Mouse (Mus musculus): ENCODE measurements around the gene Trdmt1.

Gene Trdmt1

GRCm38 (mm10) chr2:13557145-13558030, 12.9 kb upstream of the Trdmt1 start:
- no peak for DNase-seq (ENCODE audit: low read depth, low spot score)

DNA sequence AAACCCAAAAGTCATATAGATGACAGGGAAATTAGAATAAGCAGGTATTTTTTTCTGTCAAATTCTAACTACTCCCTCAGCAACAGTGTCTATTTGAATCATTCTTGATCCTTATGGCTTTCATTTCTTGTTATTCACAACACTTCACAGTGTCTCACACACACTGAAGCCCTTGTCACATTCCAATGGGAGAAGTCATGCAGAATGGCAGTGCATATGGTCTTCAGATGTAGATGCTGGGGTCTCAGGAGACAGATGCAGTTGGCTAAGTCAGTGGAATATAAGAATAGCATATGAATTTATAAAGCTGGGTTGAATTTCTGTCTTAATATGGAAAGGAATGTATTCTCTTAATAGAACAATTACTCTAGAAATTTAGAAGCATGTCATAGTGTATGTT, 11.8 kb upstream of the Trdmt1 start:
- no peak for DNase-seq (ENCODE audit: low read depth, low spot score)

DNA sequence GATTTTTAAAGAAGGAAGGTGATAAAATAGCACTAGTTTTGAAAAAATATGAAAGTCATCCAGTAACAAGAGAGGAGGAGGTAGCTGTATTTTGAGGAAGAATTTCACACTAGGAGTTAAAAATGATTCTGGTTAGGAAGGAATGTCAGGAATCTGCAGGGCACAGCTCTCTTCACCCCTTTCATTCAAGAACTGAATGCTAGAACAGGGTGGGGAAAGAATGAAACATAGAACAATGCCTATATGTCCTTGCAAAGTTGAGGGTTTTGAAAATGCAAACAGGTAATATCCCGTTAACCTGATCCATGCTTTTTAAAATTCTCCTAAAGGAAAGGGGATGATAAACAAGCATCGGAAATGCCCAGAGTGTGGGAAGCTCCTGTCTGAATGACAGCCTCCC, 9.5 kb upstream of the Trdmt1 start:
- DNase-seq (ENCODE audit: low read depth, low spot score) = no peak

DNA sequence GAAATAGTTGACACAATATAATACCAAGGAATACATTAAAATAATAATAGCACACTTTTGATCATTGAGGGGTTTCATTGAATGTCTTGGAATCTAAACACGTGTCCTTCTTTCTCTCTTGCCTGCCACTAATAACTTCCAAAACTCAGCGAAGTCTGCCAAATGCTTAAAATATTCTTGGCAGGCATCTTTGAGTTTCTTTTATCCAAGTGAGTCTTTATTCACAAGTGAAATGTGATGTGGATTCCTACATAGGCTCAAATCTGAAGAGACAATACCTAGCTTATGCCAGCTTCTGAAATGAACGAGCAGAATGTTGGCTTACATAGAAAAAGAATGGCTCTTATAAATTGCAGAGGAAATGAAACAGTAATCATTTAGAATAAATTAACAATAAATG, 4.3 kb upstream of the Trdmt1 start:
- DNase-seq (ENCODE audit: low read depth, low spot score) = peak; percentile 41

DNA sequence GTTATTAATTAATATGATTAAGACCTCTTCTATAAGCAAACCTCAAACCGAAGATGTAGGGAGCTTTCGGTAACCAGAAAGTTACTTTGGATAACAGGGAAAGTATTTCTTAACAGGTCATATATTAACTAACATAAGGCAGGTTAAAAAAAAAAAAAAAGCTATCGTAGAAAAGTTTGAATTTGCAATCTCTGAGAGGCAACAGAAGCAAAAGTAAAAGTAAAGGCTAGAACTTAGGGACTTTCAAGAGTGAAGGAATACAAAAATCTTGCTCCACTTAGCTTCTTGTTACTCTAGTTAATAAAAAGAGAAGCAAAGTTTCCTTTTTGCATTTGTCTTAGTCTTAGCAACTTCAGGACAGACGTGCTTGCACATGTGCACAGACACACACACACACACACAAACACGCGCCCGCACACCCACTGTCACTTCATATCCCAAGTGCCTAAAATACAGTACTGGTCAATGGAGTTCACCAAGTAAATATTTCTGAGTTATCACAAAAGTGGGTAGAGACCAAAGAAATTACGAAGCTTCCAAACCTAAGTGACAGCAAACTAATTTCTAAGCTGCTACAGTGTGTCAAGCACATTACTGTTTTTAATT, 846 bp downstream of the Trdmt1 start:
- DNase-seq (ENCODE audit: low read depth, low spot score) = no peak

GRCm38 (mm10) chr2:13539860-13540259, 4.6 kb downstream of the Trdmt1 start:
- DNase-seq (ENCODE audit: low read depth, low spot score) = no peak

- DNase-seq (ENCODE audit: low read depth, low spot score) = no peak
These were observed 5.6 kb downstream of the Trdmt1 start for GRCm38 (mm10) chr2:13538704-13539377.

DNA sequence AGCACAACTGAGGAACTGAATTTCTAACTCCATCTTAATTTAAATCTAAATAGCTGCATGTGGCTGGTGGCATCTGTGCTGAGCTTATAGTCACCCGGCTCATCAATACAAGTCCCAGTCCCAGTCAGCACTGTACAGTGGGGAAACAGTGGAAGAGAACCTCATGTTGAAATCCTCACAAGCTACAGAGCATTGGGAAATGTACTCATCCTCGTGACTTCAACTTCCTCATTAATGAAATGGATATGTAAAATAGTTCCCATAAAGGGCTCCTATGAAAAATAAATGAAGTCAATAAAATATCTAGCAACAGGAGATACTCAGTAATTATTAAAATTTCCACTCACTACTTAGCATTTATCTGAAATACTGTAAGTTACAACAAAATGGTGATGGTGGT, 6.2 kb downstream of the Trdmt1 start:
- no peak for DNase-seq (ENCODE audit: low read depth, low spot score)

GRCm38 (mm10) chr2:13537733-13538132, 6.7 kb downstream of the Trdmt1 start:
- no peak for DNase-seq (ENCODE audit: low read depth, low spot score)

GRCm38 (mm10) chr2:13536747-13537146, 7.7 kb downstream of the Trdmt1 start:
- DNase-seq (ENCODE audit: low read depth, low spot score) = no peak

GRCm38 (mm10) chr2:13530639-13531038, 13.8 kb downstream of the Trdmt1 start:
- DNase-seq (ENCODE audit: low read depth, low spot score) = no peak

GRCm38 (mm10) chr2:13529253-13529933, 15.1 kb downstream of the Trdmt1 start:
- no peak for DNase-seq (ENCODE audit: low read depth, low spot score)

GRCm38 (mm10) chr2:13527531-13527930, 16.9 kb downstream of the Trdmt1 start:
- DNase-seq (ENCODE audit: low read depth, low spot score) = peak; percentile 29

DNA sequence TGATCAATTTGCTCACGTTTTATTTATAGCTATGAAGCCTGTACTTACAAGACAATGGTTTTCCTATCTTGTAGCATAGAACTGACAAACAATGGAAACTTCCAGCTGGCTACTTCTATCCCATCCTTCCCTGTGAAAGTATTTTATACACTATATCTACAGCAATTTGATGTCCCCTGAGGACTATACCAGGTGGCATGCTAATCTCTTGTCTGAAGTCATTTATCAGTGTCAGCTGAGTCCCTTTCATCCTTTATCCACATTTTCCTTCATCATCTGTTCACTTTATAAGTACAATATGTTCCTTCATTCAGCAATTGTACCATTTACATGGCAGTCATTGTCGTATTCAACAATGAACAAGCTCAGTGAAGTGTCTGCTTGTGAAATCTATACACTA, 17.3 kb downstream of the Trdmt1 start:
- DNase-seq (ENCODE audit: low read depth, low spot score) = no peak

DNA sequence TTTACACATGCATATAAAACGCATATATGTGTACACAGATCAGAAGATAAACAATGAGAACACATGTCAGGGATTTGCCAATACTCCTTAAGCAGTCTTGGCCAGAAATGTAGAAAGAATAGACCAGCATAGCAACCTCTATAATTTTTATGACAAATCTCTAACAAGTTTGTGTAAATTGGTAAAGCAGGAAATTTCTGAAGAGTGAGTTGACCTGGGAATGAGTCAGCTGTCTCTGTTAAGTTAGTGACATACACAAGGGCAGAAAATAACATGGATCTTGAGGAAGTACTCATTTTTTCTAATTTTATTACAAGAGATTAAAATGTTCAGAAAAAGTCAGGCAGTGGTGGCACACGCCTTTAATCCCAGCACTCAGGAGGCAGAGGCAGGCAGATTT, 18.3 kb downstream of the Trdmt1 start:
- DNase-seq (ENCODE audit: low read depth, low spot score) = no peak

GRCm38 (mm10) chr2:13523540-13524456, 20.7 kb downstream of the Trdmt1 start:
- peak; percentile 79 for DNase-seq (ENCODE audit: low read depth, low spot score)

DNA sequence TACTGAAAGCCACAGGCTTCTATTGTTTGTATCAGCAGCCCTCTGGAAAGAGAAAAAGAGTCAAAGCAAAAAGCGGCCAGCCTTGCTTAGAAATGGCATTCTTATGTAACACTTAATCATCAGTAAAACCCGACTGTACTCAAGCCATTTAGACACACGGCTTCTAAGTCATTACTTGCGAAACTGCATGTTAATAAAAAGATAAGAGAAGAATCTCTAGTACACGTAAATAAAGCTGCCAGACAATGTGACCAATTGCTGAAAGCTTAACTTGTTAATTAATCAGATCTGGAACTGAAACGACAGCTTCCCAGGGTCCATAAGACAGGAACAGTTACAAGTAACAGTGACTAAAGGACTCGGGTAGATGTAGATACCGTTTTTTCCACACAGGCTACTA, 22.4 kb downstream of the Trdmt1 start:
- no peak for DNase-seq (ENCODE audit: low read depth, low spot score)

- no peak for DNase-seq (ENCODE audit: low read depth, low spot score)
These were observed 29.5 kb downstream of the Trdmt1 start for GRCm38 (mm10) chr2:13514949-13515348.

DNA sequence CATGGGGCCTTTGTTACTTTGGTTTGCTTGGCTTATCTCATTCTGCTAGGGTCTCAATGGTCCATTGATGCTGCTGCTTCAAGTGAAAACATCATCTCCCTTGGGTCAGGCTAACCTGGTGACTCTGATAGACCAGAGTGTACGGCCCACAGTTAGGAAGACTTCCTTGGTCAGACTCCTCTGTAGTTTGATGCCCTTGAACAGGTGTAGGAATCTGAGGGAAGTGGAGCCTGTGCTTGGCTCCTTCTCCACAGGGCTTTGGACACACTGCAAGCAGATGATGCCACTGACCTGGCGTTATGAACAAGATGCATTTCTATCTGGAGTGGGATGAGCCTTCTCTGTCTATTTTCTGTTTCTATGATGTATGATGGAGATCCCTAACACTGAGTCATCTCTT, 41.8 kb downstream of the Trdmt1 start:
- no peak for DNase-seq (ENCODE audit: low read depth, low spot score)

DNA sequence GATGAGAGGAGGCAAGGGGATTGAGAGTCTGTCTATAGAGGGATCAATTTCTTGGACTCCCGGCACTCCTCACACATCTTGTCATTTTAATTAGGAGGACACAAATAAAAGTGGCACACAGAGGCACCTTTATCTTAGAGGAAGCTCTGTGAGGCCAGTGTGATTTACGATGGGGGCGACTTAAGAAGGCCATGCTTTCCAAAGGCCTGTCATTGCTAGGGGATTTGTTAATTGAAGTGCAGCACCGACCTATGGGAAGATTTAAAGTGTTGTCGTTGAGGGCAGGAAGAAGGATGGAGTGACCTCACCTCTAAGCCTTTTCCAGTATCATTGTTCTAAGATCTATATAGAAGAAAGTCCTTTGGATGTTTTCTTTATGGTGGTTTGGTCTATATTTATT, 42.9 kb downstream of the Trdmt1 start:
- DNase-seq (ENCODE audit: low read depth, low spot score) = no peak

Measured in brain, adult 2 months (tissue).